Mouse (Mus musculus) liver, postnatal 0 days (tissue): Measurements from ENCODE around the gene Olfr527. TPM values are rescaled to one million over a fixed set of nuclear protein-coding genes. Genes with fewer than 3 reads are reported as not detected.

Source experiments
- ATAC-seq: fragments of 200-750 bp; cut with Nextera tagmentation; 2 replicates; pipeline ENCODE4 v1.8.0; 2017; ENCODE audit warnings: mild to moderate bottlenecking, moderate library complexity
- DNase-seq: peaks from one replicate; pipeline ENCODE4 v3.0.0-alpha.2; 2016
- H3K27ac ChIP-seq: fragments of 300-500 bp; sonication (generic); 2 replicates; pipeline ENCODE4 v1.5.1; 2014; ENCODE audit warnings: antibody characterized with exemption, moderate library complexity, mild to moderate bottlenecking, low read depth
- H3K27me3 ChIP-seq: fragments of 300-500 bp; sonication (generic); 2 replicates; pipeline ENCODE4 v1.6.1; 2014; ENCODE audit warnings: low read length, control low read depth, mixed read lengths; ENCODE audit not compliant: insufficient read depth
- H3K36me3 ChIP-seq: fragments of 300-500 bp; sonication (generic); replicated peaks from 2 replicates; pipeline ENCODE4 v1.6.1; 2014; ENCODE audit warnings: mild to moderate bottlenecking, control low read depth, low read length, moderate library complexity, mixed read lengths; ENCODE audit not compliant: insufficient read depth
- H3K4me1 ChIP-seq: fragments of 300-500 bp; sonication (generic); 2 replicates; pipeline ENCODE4 v1.6.1; 2014; ENCODE audit warnings: antibody characterized with exemption, mild to moderate bottlenecking, control low read depth; ENCODE audit not compliant: insufficient read depth
- H3K4me2 ChIP-seq: fragments of 300-500 bp; sonication (generic); 2 replicates; pipeline ENCODE4 v1.6.1; 2014; ENCODE audit warnings: low read depth, mild to moderate bottlenecking, low read length, moderate library complexity, mixed read lengths
- H3K4me3 ChIP-seq: fragments of 300-500 bp; sonication (generic); 2 replicates; pipeline ENCODE4 v1.5.1; 2014; ENCODE audit warnings: low read depth, low read length
- H3K9ac ChIP-seq: fragments of 300-500 bp; sonication (generic); replicated peaks from 2 replicates; pipeline ENCODE4 v1.6.1; 2014; ENCODE audit warnings: mild to moderate bottlenecking, moderate library complexity
- H3K9me3 ChIP-seq: fragments of 300-500 bp; sonication (generic); 2 replicates; pipeline ENCODE4 v1.6.1; 2016; ENCODE audit warnings: mild to moderate bottlenecking, control low read depth, low read length, mixed read lengths
- CTCF ChIP-seq: sonication (generic); IDR thresholded peaks from 2 replicates; pipeline ENCODE4 v1.5.1; 2016; ENCODE audit warnings: antibody characterized with exemption, low read depth
- EP300 ChIP-seq: IDR thresholded peaks from 2 replicates; pipeline ENCODE4 v1.6.1; 2016; ENCODE audit warnings: antibody characterized with exemption, low read depth, mild to moderate bottlenecking
- WGBS: fragments of 180-500 bp; shearing (Covaris S2); extraction: QIAGEN DNeasy Blood & Tissue Kit; methylation state at CpG from one replicate; pipeline ENCODE4 v1.1.7; 2014; ENCODE audit not compliant: insufficient replicate concordance; 5-methylcytosine and 5-hydroxymethylcytosine counted together
- polyA plus RNA-seq: library from polyadenylated mRNA; unstranded; fragments of >200 nt; fragmentation: Nextera tagmentation; extraction: Ambion mirVana; gene quantifications from 2 replicates; pipeline ENCODE4 v1.2.1, GENCODE M21; 2015

The Olfr527 gene
- polyA plus RNA-seq, 1 experiment from 2014 or later: not detected

GRCm38 (mm10) chr7:140329766-140330304, 4.0 kb upstream of the Olfr527 start:
- Histone ChIP-seq H3K9me3 (no peaks in the 10 kb centered on the region), H3K4me1 (no peaks in the 10 kb centered on the region), H3K27ac (no peak overlapping the region), H3K27me3 (no peaks in the 10 kb centered on the region), H3K9ac (no peak overlapping the region), H3K36me3 (no peaks in the 10 kb centered on the region), H3K4me2 (no peak overlapping the region), H3K4me3 (no peak overlapping the region)
- ATAC-seq (no peak), DNase-seq (no peak)
- 40% methylated on average over 1 of the region's 1 CpGs for WGBS
- TF ChIP-seq CTCF: no peak
- TF ChIP-seq EP300: no peak

GRCm38 (mm10) chr7:140361571-140361970, 27.8 kb downstream of the Olfr527 start, which contains the start of gene Olfr60:
Gene Olfr60, minus strand, starts transcription at chr7:140361671.
- no peak for DNase-seq
- Histone ChIP-seq H3K4me3 (no peak within 1 kb of the TSS), H3K27me3 (no peaks in the 10 kb centered on the region), H3K9me3 (no peaks in the 10 kb centered on the region), H3K9ac (no peak within 1 kb of the TSS), H3K4me2 (no peak within 1 kb of the TSS), H3K27ac (no peak within 1 kb of the TSS), H3K4me1 (no peaks in the 10 kb centered on the region), H3K36me3 (no peaks in the 10 kb centered on the region)
- ATAC-seq: no peak
- no peak for TF ChIP-seq EP300
- TF ChIP-seq CTCF: no peak
- whole genome bisulfite sequencing: 53% methylated on average over 3 of the region's 3 CpGs

- 50% methylated on average over 4 of the region's 4 CpGs for WGBS
- no peak overlapping the region for H3K4me2 ChIP-seq
- H3K36me3 ChIP-seq: no peaks in the 10 kb centered on the region
- no peak overlapping the region for H3K27ac ChIP-seq
- H3K4me1 ChIP-seq: no peaks in the 10 kb centered on the region
- no peaks in the 10 kb centered on the region for H3K9me3 ChIP-seq
- DNase-seq: no peak
- H3K27me3 ChIP-seq: no peaks in the 10 kb centered on the region
- no peak overlapping the region for H3K9ac ChIP-seq
- no peak for ATAC-seq
- H3K4me3 ChIP-seq: no peak overlapping the region
- TF ChIP-seq CTCF (no peak), EP300 (no peak)
Measured at GRCm38 (mm10) chr7:140374300-140374699, 40.5 kb downstream of the Olfr527 start.

- Histone ChIP-seq H3K4me1 (no peaks in the 10 kb centered on the region), H3K27ac (no peak within 1 kb of the TSS), H3K4me3 (no peak within 1 kb of the TSS), H3K36me3 (no peaks in the 10 kb centered on the region), H3K9ac (no peak within 1 kb of the TSS), H3K4me2 (no peak within 1 kb of the TSS), H3K9me3 (no peaks in the 10 kb centered on the region), H3K27me3 (no peaks in the 10 kb centered on the region)
- 23% methylated on average over 1 of the region's 1 CpGs for WGBS
- ATAC-seq (no peak), DNase-seq (no peak)
- TF ChIP-seq CTCF (no peak), EP300 (no peak)
Measured at GRCm38 (mm10) chr7:140376231-140376630, 42.4 kb downstream of the Olfr527 start, which contains the start of gene Olfr530. Gene Olfr530, minus strand, starts transcription at chr7:140376331.

GRCm38 (mm10) chr7:140376911-140377310, 43.1 kb downstream of the Olfr527 start:
- TF ChIP-seq EP300 (no peak), CTCF (no peak)
- no peaks in the 10 kb centered on the region for H3K36me3 ChIP-seq
- no peaks in the 10 kb centered on the region for H3K27me3 ChIP-seq
- ATAC-seq: no peak
- WGBS: 83% methylated on average over 2 of the region's 2 CpGs
- H3K4me1 ChIP-seq: no peaks in the 10 kb centered on the region
- no peak for DNase-seq
- no peak overlapping the region for H3K4me2 ChIP-seq
- no peak overlapping the region for H3K27ac ChIP-seq
- H3K9me3 ChIP-seq: no peaks in the 10 kb centered on the region
- H3K9ac ChIP-seq: no peak overlapping the region
- H3K4me3 ChIP-seq: no peak overlapping the region

Other genes with a start within 250 kb of the Olfr527 start
- not detected in 2 replicates for gene Prap1, start 240.6 kb upstream of the Olfr527 start, polyA plus RNA-seq
- 75.8 and 88.9 TPM in 2 replicates for gene Fuom, start 231.6 kb upstream of the Olfr527 start, polyA plus RNA-seq
- gene Paox, start 218.2 kb upstream of the Olfr527 start, polyA plus RNA-seq: 14.0 and 17.5 TPM in 2 replicates
- 194 and 203 TPM in 2 replicates for gene Echs1, start 217.5 kb upstream of the Olfr527 start, polyA plus RNA-seq
- 17.9 and 18.4 TPM in 2 replicates for gene Mtg1, start 196.5 kb upstream of the Olfr527 start, polyA plus RNA-seq
- 0.08 TPM in 2 replicates for gene Sprn, start 179.1 kb upstream of the Olfr527 start, polyA plus RNA-seq
- gene Olfr522, start 169.3 kb upstream of the Olfr527 start, polyA plus RNA-seq: not detected in 2 replicates
- gene Olfr523, start 160.8 kb upstream of the Olfr527 start, polyA plus RNA-seq: not detected in 2 replicates
- gene Olfr524, start 128.1 kb upstream of the Olfr527 start, polyA plus RNA-seq: not detected in 2 replicates
- gene Cd163l1, start 115.8 kb upstream of the Olfr527 start, polyA plus RNA-seq: 0.04 TPM in 1 of 2 replicates, not detected in the other
- not detected in 2 replicates for gene 5830411N06Rik, start 86.7 kb upstream of the Olfr527 start, polyA plus RNA-seq
- not detected in 2 replicates for gene Olfr525, start 13.2 kb upstream of the Olfr527 start, polyA plus RNA-seq
- gene Olfr60, start 27.7 kb downstream of the Olfr527 start, polyA plus RNA-seq: not detected in 2 replicates
- not detected in 2 replicates for gene Olfr530, start 42.3 kb downstream of the Olfr527 start, polyA plus RNA-seq
- not detected in 2 replicates for gene Olfr531, start 68.9 kb downstream of the Olfr527 start, polyA plus RNA-seq
- gene Olfr532, start 87.6 kb downstream of the Olfr527 start, polyA plus RNA-seq: not detected in 2 replicates
- not detected in 2 replicates for gene Olfr533, start 129.4 kb downstream of the Olfr527 start, polyA plus RNA-seq
- not detected in 2 replicates for gene Olfr535, start 150.2 kb downstream of the Olfr527 start, polyA plus RNA-seq
- not detected in 2 replicates for gene Olfr536, start 173.4 kb downstream of the Olfr527 start, polyA plus RNA-seq
- gene Olfr538, start 233.9 kb downstream of the Olfr527 start, polyA plus RNA-seq: not detected in 2 replicates